Comparison of ENCODE assay signal across 30 mouse cellular contexts in the genomic region with DNA sequence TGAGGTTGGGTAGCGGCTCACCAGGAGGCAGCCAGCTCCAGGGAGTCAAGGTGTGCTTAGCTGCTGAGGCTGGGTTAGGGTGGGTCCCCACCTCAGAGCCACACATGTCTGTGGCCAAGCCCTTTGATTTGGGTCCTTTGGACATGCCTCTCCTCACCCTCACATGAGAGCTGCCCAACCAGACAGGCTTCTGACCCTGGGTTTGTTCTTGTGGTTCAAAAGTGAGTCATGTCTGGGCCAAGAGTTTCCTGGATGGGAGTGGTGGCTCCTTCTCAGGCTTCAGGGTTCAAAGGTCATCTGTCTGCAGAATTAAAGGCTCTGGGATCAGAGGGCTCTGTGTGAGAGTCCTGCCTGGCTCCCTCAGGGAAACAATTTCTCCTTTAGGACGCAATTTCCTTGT. TPM values are rescaled to one million over a fixed set of nuclear protein-coding genes. Genes with fewer than 3 reads are reported as not detected.
A peak's percentile ranks its signal among the peaks of the same experiment; 100 is the strongest.
DNase-seq lines count a peak whose midpoint lies in the region; ATAC-seq and TF ChIP-seq lines count a peak whose summit lies in the region.
"Had no signal": no experiment of that assay in that cellular context is flagged by ENCODE, and none has a peak within 500 bp of the region (broad histone marks: within the 10 kb centered on the region; RNA-seq: fewer than 3 reads in every experiment).

No protein-coding gene starts in this region.

- no peaks in the 10 kb centered on the region for H3K9me3 ChIP-seq in forebrain, embryonic 10.5 days
- H3K9me3 ChIP-seq in forebrain, embryonic 14.5 days (replicated peaks; ENCODE audit: control insufficient read depth, low read length), result no peaks in the 10 kb centered on the region
- H3K9me3 ChIP-seq in intestine, embryonic 15.5 days, result no peaks in the 10 kb centered on the region
- H3K9me3 ChIP-seq: embryonic facial prominence, embryonic 12.5 days; hindbrain, embryonic 10.5 days; hindbrain, embryonic 15.5 days; limb, embryonic 12.5 days; midbrain, embryonic 13.5 days; neural tube, embryonic 15.5 days had no signal

- H3K27ac ChIP-seq in forebrain, embryonic 10.5 days, result 0 out of 2 replicates have a peak overlapping the region, but pooled peaks have one; percentile 52
- no peak overlapping the region for H3K27ac ChIP-seq in forebrain, embryonic 14.5 days (ENCODE audit: low read depth, low read length)
- H3K27ac ChIP-seq in intestine, embryonic 15.5 days, result no peak overlapping the region
- H3K27ac ChIP-seq: embryonic facial prominence, embryonic 12.5 days; hindbrain, embryonic 10.5 days; hindbrain, embryonic 15.5 days; kidney, postnatal 0 days; limb, embryonic 12.5 days; midbrain, embryonic 13.5 days; neural tube, embryonic 15.5 days had no signal

- no peak overlapping the region for H3K9ac ChIP-seq in forebrain, embryonic 14.5 days (ENCODE audit: low read length)
- no peak overlapping the region for H3K9ac ChIP-seq in intestine, embryonic 15.5 days
- H3K9ac ChIP-seq: embryonic facial prominence, embryonic 12.5 days; hindbrain, embryonic 15.5 days; limb, embryonic 12.5 days; liver, postnatal 0 days; midbrain, embryonic 13.5 days; neural tube, embryonic 15.5 days had no signal

- no peak overlapping the region for H3K4me3 ChIP-seq in forebrain, embryonic 10.5 days
- H3K4me3 ChIP-seq in forebrain, embryonic 14.5 days (ENCODE audit: low read depth, low read length), result no peak overlapping the region
- H3K4me3 ChIP-seq in intestine, embryonic 15.5 days (replicated peaks), result no peak overlapping the region
- H3K4me3 ChIP-seq in myocyte, result no peak overlapping the region
- H3K4me3 ChIP-seq: embryonic facial prominence, embryonic 12.5 days; hindbrain, embryonic 10.5 days; hindbrain, embryonic 15.5 days; limb, embryonic 12.5 days; megakaryocyte, embryonic 14.5 days; midbrain, embryonic 13.5 days; neural tube, embryonic 15.5 days had no signal

- H3K36me3 ChIP-seq in forebrain, embryonic 10.5 days (replicated peaks), result no peaks in the 10 kb centered on the region
- no peaks in the 10 kb centered on the region for H3K36me3 ChIP-seq in forebrain, embryonic 14.5 days (ENCODE audit: control insufficient read depth, insufficient read depth, low read length)
- no peaks in the 10 kb centered on the region for H3K36me3 ChIP-seq in intestine, embryonic 15.5 days
- H3K36me3 ChIP-seq in myocyte (ENCODE audit: control insufficient read depth, insufficient read depth), result no peaks in the 10 kb centered on the region
- H3K36me3 ChIP-seq: embryonic facial prominence, embryonic 12.5 days; hindbrain, embryonic 10.5 days; hindbrain, embryonic 15.5 days; limb, embryonic 12.5 days; midbrain, embryonic 13.5 days; neural tube, embryonic 15.5 days had no signal

- 79% methylated on average over 2 of the region's 2 CpGs for WGBS in forebrain, embryonic 10.5 days
- 82% methylated on average over 2 of the region's 2 CpGs for WGBS in forebrain, embryonic 14.5 days
- 90% methylated on average over 2 of the region's 2 CpGs for WGBS in intestine, embryonic 15.5 days

- no peaks in the 10 kb centered on the region for H3K79me2 ChIP-seq in myocyte (ENCODE audit: control insufficient read depth, insufficient read depth)

- no peaks in the 10 kb centered on the region for H3K27me3 ChIP-seq in forebrain, embryonic 10.5 days (ENCODE audit: poor library complexity, severe bottlenecking)
- H3K27me3 ChIP-seq in forebrain, embryonic 14.5 days (replicated peaks; ENCODE audit: control insufficient read depth, insufficient read depth, low read length), result no peaks in the 10 kb centered on the region
- no peaks in the 10 kb centered on the region for H3K27me3 ChIP-seq in intestine, embryonic 15.5 days (replicated peaks)
- no peaks in the 10 kb centered on the region for H3K27me3 ChIP-seq in myocyte (ENCODE audit: control insufficient read depth, insufficient read depth, insufficient read length)
- H3K27me3 ChIP-seq: embryonic facial prominence, embryonic 12.5 days; hindbrain, embryonic 15.5 days; midbrain, embryonic 13.5 days; neural tube, embryonic 15.5 days had no signal

- DNase-seq in forebrain, embryonic 10.5 days (ENCODE audit: extremely low spot score, low spot score), result no peak
- DNase-seq in forebrain, embryonic 14.5 days (ENCODE audit: low spot score), result no peak
- DNase-seq in 3T3-L1 (ENCODE audit: low read depth, low spot score), result peak; percentile 50
- no peak for DNase-seq in embryo, embryonic 11 days
- no peak for DNase-seq in adrenal gland, postnatal 10 days
- DNase-seq in lung, adult 18-20 months, result no peak
- DNase-seq: cerebellum, adult 8-10 months; cerebellum, postnatal 25 days; heart, postnatal 14 days; kidney, postnatal 4 days; layer of hippocampus, postnatal 36 days; liver, postnatal 0 days; lung, postnatal 4 days; right cerebral cortex, adult 18-20 months; thymus, adult 2 months; thymus, postnatal 36 days had no signal

- H3ac ChIP-seq in myocyte (ENCODE audit: control insufficient read depth, insufficient read length), result no peak overlapping the region

- no peak for ATAC-seq in forebrain, embryonic 14.5 days
- ATAC-seq in intestine, embryonic 15.5 days, result peak; percentile 81
- ATAC-seq: CD4-positive, CD25-positive, alpha-beta regulatory T cell, adult 4 months; forebrain, embryonic 16.5 days; inflammation-experienced regulatory T-cells, adult 6 months; lung, postnatal 0 days; midbrain, embryonic 13.5 days had no signal

- no peak overlapping the region for H3K4me2 ChIP-seq in forebrain, embryonic 14.5 days (ENCODE audit: low read length)
- no peak overlapping the region for H3K4me2 ChIP-seq in intestine, embryonic 15.5 days (replicated peaks)
- peak overlapping the region; percentile 24 for H3K4me2 ChIP-seq in myocyte (ENCODE audit: low read depth)
- H3K4me2 ChIP-seq: embryonic facial prominence, embryonic 12.5 days; hindbrain, embryonic 15.5 days; limb, embryonic 12.5 days; midbrain, embryonic 13.5 days; neural tube, embryonic 15.5 days had no signal

- TF ChIP-seq POLR2A in myocyte (IDR thresholded peaks at IDR 0.05; ENCODE audit: insufficient read length, low read depth), result no peak

- H3K4me1 ChIP-seq in forebrain, embryonic 10.5 days, result no peaks in the 10 kb centered on the region
- H3K4me1 ChIP-seq in forebrain, embryonic 14.5 days (ENCODE audit: control insufficient read depth, insufficient read depth, low read length), result no peaks in the 10 kb centered on the region
- H3K4me1 ChIP-seq in intestine, embryonic 15.5 days (replicated peaks), result peaks cover 9% of the 10 kb centered on the region; the same call in 1 of the 2 replicates
- H3K4me1 ChIP-seq: embryonic facial prominence, embryonic 12.5 days; hindbrain, embryonic 10.5 days; hindbrain, embryonic 15.5 days; limb, embryonic 12.5 days; midbrain, embryonic 13.5 days; neural tube, embryonic 15.5 days had no signal

TF ChIP-seq in myocyte, 11 proteins besides CTCF, POLR2A, EP300 and RAD21:
- no peak for TF ChIP-seq TCF3 (IDR thresholded peaks at IDR 0.05; ENCODE audit: insufficient read length, low read depth)
- no peak for TF ChIP-seq SRF (IDR thresholded peaks at IDR 0.05; ENCODE audit: control insufficient read depth, insufficient read length, low read depth)
- TF ChIP-seq E2F4 (IDR thresholded peaks at IDR 0.05; ENCODE audit: insufficient read depth), result no peak
- no peak for TF ChIP-seq TCF12 (IDR thresholded peaks at IDR 0.05; ENCODE audit: insufficient read depth, poor library complexity, severe bottlenecking)
- TF ChIP-seq POLR2AphosphoS2 (IDR thresholded peaks at IDR 0.05; ENCODE audit: insufficient read length, low read depth), result no peak
- TF ChIP-seq MYOG (IDR thresholded peaks at IDR 0.05; ENCODE audit: control insufficient read depth in 1 of 3, insufficient read depth in 1 of 3, insufficient read length in 2 of 3, low read depth in 2 of 3), result no peak
- no peak for TF ChIP-seq MYOD1 (IDR thresholded peaks at IDR 0.05; ENCODE audit: control insufficient read depth in 1 of 3, insufficient read length in 2 of 3, low read depth in 2 of 3)
- no peak for TF ChIP-seq REST (IDR thresholded peaks at IDR 0.05; ENCODE audit: insufficient read depth, insufficient read length)
- no peak for TF ChIP-seq CEBPB (IDR thresholded peaks at IDR 0.05; ENCODE audit: insufficient read depth, poor library complexity, severe bottlenecking)

RNA-seq across cellular contexts. Expression of gene Pmepa1, which starts 44.9 kb away (rescaled TPM):
- 1.3 and 1.8 TPM in 2 replicates for polyA plus RNA-seq in forebrain, embryonic 10.5 days (2016; fragmentation: Nextera tagmentation; extraction: Ambion mirVana)
- 6.9 and 8.8 TPM in 2 replicates for polyA plus RNA-seq in forebrain, embryonic 14.5 days (2014; fragmentation: Nextera tagmentation; extraction: Ambion mirVana)
- polyA plus RNA-seq in intestine, embryonic 15.5 days (2015; fragmentation: Nextera tagmentation; extraction: Ambion mirVana), result 5.6 and 5.9 TPM in 2 replicates
- 260 TPM for polyA plus RNA-seq in myocyte (2012; fragmentation: generic; extraction: Trizol)
- 100 to 1,000 TPM in 1 of 2 experiments, 10 to 100 TPM in 1; 83.1 to 111 TPM for total RNA-seq in adrenal gland, postnatal 10 days (2021)

Comparison
In these comparisons a context has a peak if more than half of its experiments do, and no peak if none do; other contexts are left out.
1. RNA of gene Pmepa1, which starts 44.9 kb away (polyA plus RNA-seq): 260 TPM in myocyte (single experiment); 6.9 to 8.8 TPM in forebrain, embryonic 14.5 days, 5.6 to 5.9 TPM in intestine, embryonic 15.5 days and 1.3 to 1.8 TPM in forebrain, embryonic 10.5 days; every median in the first group is over 10 times any median in the second.